Mouse (Mus musculus) spleen, postnatal 36 days (tissue): ENCODE measurements around the gene Nme7.

Experiments
- DNase-seq, 2 experiments: peaks; one replicate each; pipeline ENCODE4 v3.0.0; 2022; ENCODE audit warnings: low spot score in 2 of 2, mixed read lengths in 1 of 2

Gene Nme7

DNA sequence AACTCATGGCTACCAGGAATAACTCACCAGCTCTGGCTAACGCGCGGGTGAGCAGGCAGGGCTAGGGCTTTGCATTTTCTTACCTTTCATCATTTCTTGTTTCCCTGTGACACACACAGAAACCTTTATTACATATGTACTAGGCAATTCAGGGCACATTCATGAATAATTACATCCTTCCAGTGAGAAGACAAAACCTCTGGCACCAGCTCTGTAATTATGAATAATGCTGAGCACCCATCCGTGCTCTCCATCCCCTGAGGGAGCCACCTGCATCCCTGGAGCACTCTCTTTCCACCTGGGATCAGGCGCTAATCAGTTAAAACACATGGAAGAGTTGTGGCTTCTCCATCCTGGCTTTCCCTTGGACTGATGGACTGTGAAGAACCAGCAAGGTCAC lies at the start of gene Nme7:
Gene Nme7 (plus strand): TSS at position 301 of the 400 bp plus-strand sequence.
- DNase-seq, result no peak

DNA sequence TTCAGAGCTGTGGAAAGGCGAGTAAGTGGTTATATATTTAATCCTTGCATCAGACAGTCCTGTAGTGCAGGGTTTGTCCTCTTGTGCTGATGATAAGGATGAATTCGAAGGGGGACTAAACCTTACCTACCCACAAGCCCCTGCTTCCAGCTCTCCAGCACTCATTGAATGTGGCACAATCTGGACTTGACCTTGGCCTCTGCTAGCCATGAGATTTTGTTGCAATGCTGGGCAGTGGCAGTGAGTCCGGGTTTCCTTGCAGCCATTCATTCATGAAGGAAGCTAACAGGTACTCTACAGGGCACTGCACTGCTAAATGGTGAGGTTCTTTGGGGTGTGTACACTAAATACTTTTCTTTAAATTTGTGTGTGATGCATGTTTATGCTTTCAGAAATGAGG lies 49.1 kb upstream of the Nme7 start:
- no peak for DNase-seq

DNA sequence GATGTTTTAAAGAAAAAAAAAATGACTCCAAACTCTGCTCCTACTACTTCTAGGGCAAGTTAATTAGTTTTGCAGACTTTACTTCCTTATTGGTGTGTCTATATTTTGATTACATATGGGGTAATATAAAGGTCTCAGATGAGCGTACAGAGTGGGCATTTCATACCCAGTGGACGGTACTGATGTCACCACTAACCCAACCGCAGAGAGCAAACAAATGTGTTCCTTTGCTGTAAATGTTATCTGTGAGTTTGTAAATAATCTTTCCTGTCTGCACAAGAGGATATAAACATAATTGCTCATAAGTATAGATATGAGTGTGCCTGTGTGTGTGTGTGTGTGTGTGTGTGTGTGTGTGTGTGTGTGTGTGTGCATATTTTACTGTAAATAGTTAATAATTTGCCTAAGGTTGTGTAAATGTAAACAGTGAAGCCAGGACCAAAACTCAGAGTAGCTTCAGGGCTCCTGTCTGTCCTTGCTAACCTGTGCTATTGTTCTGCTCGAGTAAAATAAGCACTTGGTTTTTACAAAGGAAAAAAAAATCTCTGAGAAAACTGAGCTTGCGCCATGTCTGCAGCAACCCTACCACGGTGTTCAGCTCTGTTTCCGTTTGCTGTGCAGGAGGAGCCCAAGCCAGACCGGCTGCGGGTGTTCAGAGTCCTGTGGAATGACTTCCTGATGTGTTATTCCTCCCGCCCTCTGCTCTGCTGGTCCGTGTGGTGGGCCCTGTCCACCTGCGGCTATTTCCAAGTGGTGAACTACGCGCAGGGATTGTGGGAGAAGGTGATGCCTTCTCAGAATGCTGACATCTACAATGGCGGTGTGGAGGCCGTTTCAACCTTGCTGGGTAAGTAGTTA lies 43.5 kb upstream of the Nme7 start:
- no peak for DNase-seq

DNA sequence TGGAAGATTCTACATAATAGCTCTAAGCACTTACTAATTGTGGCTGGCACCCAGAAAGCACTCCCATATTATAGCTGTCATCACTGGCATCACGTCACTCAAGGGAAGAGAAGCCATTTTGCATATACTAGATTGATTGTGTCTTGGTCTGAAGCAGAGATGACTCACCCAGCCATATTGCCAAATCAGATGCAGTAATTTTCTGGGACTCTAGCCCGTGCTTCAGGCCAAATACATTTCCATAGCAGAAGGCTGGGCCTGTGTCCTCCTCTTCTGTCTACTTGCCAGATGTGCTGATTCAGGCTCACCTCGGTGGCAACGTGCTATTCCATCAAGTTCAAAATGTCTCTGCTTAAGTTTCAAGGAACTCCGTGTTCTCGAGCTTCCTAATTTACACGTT lies 42.4 kb upstream of the Nme7 start:
- no peak for DNase-seq

DNA sequence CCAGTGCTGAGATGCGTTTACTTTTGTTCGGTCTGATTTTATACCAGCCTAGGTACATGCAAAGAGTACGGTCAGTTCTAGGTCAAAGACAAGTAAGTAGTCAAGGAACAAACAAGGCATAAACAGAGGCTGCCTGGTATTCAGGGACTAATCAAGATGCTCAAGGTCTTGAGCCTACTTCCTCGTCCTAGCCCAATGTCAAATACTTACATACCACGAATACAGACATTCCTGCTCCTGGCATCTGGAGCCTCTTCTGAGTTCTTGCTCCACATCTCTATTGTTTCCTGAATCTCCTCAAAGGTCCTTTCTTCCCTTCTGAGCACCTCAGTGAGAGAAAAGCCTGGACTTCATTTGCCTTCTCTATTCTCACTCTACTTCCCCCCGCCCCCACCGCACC lies 33.0 kb upstream of the Nme7 start:
- DNase-seq, result no peak

DNA sequence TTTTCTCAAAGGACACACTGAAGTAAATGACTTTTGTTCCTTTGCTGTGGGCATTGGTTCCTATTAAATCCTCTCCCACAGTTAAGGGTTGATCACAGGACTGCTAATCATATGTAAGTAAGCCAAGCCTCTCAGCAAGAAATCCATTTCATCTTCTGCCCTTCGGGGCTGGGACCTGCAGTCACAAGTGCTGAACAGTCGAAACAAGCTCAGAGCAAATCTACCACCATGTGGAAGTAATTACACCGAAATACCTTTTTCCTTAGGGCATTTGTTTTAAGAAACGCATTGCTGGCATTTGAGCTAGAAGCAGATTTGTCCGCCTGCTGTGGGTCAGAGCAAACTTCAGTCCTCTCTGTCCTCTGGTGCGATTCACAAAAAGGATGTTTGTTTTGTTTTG lies 30.3 kb upstream of the Nme7 start:
- DNase-seq, result no peak

DNA sequence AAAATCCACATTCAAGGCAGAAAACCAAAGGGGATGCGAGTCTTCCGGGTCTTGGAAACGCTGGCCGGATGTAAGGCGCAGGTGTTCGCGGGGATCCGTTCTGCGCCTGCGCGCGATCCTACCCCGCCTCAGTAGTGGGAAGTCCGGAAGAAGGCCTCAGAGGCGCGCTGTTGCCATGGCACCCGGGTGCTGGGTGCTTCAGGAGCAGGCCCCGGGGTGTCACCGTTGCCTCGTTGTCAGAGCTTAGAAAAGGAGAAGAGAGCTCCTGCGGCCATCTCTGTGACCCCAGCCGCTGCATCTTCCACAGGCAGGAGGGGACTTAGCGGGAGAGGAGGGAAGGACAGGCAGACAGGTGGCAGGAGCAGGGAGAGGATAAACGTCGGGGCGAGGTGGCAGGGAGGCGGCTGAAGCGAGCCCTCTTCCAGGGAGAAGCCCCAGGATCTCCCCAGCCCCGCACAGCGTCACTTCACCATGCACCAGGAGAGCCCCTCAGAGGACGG lies 28.4 kb upstream of the Nme7 start, which contains the start of gene Ccdc181:
Gene Ccdc181 (plus strand): TSS at position 131 of the 500 bp plus-strand sequence.
- peak; percentile 97 for DNase-seq

DNA sequence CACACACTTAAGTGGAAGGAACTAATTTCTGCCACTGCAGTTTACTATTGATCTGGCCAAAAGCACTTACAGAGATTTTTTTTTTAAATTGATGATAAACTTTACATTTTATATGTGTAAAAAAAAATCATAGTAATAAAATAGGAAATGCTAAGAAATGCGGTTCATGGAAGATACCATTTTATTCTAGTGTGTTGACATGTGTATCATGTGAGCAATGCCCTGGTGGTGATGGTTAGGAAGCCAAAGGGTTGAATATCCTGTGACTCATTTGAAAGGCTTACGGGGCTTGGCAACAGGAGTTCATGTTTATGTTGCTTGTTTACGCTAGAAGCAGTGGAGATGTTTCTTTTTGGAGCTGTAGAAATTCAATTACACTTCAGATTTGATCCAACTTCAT lies 27.4 kb upstream of the Nme7 start:
- DNase-seq, result no peak

DNA sequence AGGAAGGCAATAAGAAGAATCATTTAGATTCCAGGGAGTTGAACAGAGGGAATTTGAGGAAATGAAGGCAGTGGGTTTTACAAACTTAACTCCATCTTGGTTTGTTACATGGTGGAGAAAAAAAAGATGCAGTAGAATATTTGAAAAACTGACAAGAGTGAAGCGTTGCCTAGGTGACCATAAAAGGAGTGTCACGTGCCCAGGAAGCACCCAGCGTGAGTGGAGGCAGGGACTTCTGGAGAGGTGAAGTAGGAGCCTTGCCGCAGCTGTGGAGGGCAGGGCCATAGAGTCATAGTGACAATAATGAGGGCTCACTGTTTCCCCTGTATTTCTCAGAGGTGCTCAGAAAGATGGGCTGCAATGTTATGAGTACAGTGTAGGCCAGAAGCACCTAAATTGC lies 24.6 kb upstream of the Nme7 start:
- no peak for DNase-seq

DNA sequence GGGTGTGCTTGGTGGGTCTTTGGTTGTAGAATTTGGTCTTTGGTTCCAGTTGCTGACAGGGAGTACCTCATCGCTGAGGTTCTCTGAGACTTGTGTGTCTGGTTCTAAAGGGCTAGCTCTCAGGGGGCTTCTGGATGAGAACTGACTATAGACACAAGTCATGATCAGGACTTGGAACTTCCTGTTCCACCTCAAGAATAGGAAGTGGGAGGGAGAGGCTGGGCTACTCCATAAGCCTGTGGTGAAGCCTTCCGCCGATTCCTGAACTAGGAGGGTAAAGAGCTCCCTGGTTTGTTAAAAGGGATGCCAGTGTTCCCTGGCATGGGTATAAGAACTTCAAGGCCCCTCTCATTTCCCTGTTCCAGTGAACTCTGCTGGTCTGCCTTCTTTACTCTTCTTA lies 19.9 kb upstream of the Nme7 start:
- DNase-seq, result no peak

DNA sequence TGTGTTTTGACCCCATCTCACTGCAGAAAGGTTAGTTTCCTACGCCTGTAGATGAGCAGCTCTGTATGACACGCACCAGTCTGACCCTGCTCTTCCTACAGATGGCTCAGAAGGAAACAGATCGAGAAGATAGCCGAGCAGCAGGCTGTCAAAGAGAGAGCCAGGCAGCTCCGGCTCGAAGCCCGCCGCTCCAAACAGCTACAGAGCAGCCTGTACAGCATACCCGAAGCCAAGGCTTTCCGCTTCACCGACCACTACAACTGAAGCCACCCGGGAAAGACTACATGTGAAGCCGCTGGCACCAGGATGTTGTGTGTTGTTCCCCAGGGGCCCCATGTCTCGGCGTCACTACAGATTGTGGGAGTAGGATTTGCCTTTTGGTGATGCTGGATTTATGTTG lies 16.5 kb upstream of the Nme7 start:
- no peak for DNase-seq

DNA sequence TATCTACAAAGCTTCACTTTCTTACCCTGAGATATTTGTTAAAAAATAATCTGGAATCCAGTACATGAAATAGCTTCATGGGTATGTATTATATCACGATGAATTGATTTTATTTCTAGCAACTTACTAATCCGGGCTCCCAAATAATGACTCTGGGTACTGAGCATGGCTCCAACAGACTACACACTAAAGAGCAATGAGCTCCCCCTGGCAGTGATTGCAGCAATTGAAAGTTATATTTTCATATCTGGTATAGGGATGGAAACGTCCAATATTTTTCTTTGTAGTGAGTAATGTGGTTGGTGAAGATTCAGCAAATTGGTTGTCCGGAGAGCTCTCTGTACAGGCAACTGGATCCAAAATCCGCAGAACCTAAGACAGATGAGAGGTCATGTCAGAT lies 11.9 kb upstream of the Nme7 start:
- DNase-seq, result no peak

DNA sequence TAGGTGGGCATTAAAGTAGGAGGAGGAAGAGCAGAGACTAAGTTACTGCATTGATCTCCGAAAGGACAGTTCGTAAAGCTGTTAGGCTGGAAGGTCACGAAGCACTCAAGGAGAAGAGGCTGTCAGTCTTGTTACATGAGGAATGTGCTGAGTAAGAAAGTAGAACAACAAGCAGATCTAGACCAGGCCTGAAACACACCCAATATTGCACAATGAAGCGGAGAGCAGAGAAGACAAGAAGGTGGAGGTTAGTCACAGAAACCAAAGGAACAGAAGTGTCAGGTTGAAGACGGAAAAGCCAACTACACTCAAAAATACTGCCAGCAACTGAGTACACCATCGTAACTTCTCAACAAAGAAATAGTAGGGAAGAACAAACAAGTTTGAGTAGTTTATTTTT lies 9.8 kb upstream of the Nme7 start:
- no peak for DNase-seq

DNA sequence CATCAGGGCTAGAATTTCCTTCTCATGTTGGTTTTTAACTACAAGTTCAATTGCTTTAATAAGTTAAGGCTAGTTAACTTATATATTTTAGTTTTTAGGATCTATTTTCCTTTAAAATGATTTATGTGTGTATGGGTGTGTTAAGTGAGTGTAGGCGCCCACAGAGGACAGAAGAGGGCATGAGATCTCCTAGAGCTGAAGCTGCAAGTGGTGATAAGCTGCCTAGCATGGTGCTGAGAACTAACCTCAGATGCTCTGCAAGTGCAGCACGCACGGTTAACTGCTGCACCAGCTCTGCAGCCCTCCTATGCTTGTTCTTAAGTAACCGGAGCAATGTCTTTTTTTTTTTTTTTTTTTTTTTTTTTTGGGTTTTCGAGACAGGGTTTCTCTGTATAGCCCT lies 7.4 kb upstream of the Nme7 start:
- DNase-seq, result no peak

DNA sequence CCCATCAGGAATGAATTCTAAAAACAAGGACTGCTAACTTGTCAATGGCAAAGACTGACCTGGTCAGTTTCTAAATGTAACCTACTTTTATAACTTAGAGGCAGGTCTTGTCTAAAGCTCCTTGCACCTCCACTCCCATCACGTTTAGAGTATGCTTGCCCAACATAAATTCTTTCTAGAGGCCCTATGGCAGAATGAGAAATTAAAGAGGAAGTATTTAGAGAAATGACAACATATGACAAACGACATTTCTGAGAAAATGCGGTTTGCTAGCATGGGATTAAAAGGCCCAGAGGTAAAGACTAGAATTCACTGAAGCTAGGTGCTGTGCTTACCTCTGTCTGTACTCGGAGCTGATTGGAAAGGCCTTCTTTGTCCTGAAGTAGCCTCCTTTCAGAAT lies 2.0 kb upstream of the Nme7 start:
- DNase-seq, result no peak

DNA sequence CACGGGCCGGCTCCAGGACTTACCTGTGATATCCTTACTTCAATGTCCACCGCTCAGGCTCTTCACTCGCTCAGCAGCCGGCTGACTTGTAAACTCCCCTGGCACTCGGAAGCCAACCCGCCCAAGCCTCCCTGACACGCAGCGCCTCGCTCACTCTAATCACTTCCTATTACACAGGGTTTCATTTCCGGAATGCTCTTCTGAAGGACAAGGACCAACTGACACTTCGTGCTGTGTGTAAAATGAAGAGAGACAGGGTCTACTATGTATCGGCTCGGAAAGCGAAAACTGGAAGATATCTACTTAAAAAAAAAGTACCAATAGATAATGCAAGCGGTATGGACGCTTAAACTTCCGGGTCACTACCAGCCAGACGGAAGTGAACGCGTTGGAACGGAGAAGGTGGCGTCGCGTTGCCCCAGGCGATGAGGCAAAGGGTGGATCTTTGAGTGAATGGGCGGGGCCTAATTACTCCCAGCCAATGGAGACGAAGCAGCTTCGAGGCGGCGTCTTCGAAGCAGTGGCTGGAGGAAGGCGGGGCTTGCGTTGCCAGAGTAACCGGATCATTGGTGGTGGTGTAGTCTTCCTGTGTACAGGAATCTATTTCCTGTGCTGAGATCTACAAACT lies 3.3 kb downstream of the Nme7 start, which contains the start of gene Blzf1:
Gene Blzf1 (minus strand): TSS at position 366 of the 628 bp plus-strand sequence.
- DNase-seq, result peak; percentile 96 to 97

DNA sequence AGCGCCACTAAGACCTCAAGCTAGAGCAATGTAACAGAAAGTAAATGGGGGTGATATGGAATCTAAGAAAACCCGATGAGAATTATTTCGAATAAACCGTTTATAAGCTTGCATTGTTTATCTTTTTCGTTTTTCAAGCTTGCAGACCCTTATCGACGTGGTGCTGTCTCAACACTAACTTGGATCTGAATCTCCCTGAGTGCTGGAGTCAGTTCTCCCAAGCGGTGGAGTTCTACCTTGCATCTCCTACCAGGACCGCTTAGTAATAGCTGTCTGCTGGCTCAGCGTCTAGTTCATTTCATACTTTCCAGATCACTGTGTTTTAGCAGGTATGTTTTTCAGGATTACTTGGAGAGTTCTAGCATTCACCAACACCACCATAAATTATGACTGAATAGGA lies 4.0 kb downstream of the Nme7 start:
- no peak for DNase-seq

DNA sequence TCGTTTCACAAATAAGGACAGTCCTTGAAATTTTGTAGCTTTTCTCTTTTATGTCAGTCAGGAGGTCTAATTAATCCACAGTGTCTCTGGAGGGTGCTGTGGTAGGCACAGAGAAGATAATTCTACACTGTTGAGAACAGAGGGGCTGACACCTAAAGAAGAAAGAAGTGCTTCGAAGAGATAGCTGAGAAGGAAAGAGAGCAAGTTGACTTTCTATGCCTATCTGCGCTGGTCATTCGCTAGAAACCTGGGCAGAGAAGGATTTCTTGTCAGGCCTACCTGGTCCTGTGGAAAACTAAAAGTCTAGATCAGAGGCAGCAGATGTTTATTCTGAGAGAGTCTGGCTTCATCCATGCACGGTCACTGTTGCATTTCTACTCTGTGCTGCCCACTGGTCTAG lies 10.2 kb downstream of the Nme7 start:
- DNase-seq, result no peak

DNA sequence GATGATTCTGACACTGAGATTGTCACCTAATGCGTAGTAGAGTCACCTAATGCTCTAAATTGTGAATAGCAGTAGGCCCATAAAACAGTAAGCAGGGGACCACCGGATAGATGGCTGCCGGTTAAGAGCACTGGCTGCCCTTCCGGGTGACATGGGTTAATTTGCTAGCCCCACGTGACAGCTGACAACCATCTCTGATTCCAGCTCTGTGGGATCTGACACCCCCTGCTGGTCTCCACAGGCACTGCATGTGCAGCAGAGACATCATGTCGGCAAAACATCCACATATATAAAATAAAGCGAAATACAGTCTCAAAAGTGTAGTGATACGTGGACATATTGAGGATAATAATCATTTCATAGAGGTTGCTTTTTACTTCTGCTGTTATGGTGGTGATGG lies 11.3 kb downstream of the Nme7 start:
- peak in 1 of 2 experiments; percentile 13 for DNase-seq

DNA sequence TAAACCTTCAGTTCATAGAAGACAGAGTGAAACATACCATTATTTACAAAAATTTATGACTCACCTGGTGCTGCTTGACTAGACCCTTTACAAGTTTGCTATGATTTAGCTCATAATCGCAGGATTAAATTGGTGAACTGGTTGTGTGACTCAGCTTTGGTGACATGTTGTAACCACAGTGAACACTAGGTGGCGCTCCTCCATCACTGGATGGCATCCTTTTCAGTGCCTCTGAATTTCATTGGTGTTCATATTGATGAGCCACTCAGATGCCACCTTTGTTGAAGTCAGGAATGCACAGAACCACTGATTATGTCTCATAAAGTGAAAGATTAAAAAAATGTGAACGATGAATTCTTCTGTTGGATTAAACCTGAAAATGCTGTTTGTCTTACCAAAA lies 12.8 kb downstream of the Nme7 start:
- peak; percentile 29 to 47 for DNase-seq

DNA sequence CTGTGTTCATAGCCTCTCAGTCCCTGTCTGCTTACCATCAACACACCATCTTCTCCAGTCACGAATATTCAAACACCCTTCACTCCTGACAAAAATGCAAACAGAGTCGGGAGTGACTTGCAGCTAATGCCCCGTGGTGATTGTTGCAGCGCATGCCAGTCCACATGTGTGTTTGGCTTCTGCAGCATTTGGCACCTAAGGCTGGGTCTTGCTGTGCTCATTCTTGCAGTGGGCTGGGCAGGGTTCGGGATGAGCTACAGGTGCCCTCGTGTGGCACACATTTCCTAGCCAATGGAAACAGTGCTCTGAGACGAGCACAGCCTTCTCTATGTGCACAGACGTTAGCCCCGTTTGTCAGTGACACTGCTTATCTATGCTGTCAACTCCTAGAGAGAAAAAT lies 13.3 kb downstream of the Nme7 start:
- no peak for DNase-seq

DNA sequence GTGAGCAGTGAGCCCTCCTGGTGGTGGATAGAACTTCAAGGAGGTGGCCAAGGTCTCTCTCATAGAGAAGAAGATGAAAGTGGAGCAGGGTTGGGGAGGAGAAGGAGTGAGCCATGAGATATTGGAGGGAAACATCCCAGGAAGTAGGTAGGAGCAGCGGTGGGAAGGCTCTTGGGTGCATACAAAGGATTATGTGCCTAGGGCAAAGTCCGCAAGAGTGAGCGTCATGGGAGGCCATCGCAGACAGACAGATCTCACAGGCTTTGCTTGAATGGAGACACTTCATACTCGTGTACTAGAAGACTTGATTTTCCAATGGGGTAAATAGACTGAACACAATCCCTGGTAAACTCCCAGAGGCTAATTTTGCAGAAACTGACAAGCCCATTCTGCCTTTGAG lies 14.6 kb downstream of the Nme7 start:
- DNase-seq, result no peak

DNA sequence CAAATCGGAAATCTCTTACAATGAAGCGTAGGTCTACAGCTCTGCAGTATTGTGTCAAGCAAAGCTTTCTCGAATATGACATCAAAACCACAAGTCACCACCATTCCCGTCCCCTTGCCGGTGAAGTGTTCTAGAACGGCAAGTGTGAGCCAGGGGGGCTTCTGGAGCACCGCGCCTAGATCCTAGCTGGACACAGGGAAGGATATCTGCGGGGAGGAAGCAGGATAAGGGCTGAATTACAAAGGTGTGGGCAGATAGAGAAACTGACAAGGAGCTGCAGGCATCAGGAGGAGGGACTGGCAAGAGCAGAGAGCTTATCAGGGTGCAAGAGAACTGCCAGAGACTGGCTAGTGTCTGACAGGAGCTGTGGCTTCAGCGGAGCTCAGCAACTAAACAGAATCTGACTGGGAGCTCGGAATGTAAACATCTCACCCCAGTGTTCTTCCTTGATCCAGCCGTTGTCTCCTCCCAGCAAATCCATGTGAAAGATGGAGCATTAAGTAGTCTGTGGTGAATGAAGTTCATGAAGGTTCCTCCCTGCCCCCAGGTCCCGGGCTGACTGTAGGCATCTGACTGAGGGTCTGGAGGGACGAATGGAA lies 15.7 kb downstream of the Nme7 start:
- no peak for DNase-seq
